Mouse (Mus musculus) brain, embryonic 14.5 days (tissue): ENCODE data around the gene Micu1.

Source experiments
- CTCF ChIP-seq: fragments of 200-500 bp; IDR thresholded peaks from 2 replicates; pipeline ENCODE4 v1.5.1; 2012; ENCODE audit warnings: inconsistent platforms, mild to moderate bottlenecking, moderate library complexity, borderline replicate concordance; ENCODE audit not compliant: insufficient read depth, insufficient read length; ENCODE audit errors: extremely low read depth
- POLR2A ChIP-seq: fragments of 200-500 bp; IDR thresholded peaks from 2 replicates; pipeline ENCODE4 v1.6.1; 2012; ENCODE audit warnings: mild to moderate bottlenecking, inconsistent platforms, borderline replicate concordance; ENCODE audit not compliant: poor library complexity, insufficient read depth, insufficient read length, severe bottlenecking; ENCODE audit errors: extremely low read depth

GRCm38 (mm10) chr10:59709281-59709680, 7.0 kb downstream of the Micu1 start:
- TF ChIP-seq POLR2A: no peak
- TF ChIP-seq CTCF: no peak
